Mouse (Mus musculus) cerebellum, adult 2 months (tissue): ENCODE data around the gene Samhd1.

Experiments used
- CTCF ChIP-seq: fragments of 200-500 bp; IDR thresholded peaks from 2 replicates; pipeline ENCODE4 v1.5.1; 2011; ENCODE audit warnings: low read depth, mild to moderate bottlenecking, control low read depth, low read length, moderate library complexity, borderline replicate concordance; ENCODE audit not compliant: insufficient read depth
- POLR2A ChIP-seq: fragments of 200-500 bp; IDR thresholded peaks from 2 replicates; pipeline ENCODE4 v1.6.1; 2011; ENCODE audit warnings: low read length, control low read depth, borderline replicate concordance; ENCODE audit not compliant: insufficient read depth

- TF ChIP-seq POLR2A (no peak), CTCF (no peak)
These were observed 69.2 kb downstream of the Samhd1 start for GRCm38 (mm10) chr2:157065879-157066226.
